Mouse (Mus musculus): ENCODE measurements around the gene Ranbp10.

- TF ChIP-seq GATA1 (IDR thresholded peaks at IDR 0.05; ENCODE audit: low read length) (no peak), TAL1 (IDR thresholded peaks at IDR 0.05; ENCODE audit: low read length) (no peak)
Measured at GRCm38 (mm10) chr8:105799091-105799812, 27.9 kb downstream of the Ranbp10 start.

Measured in erythroblast, embryonic 14.5 days (primary cell).